Mouse (Mus musculus): ENCODE results near the gene Gm28048. TPM values are rescaled to one million over a fixed set of nuclear protein-coding genes. Genes with fewer than 3 reads are reported as not detected.

Gene Gm28048
- total and polyA plus RNA-seq, 2 experiments from 2014 or later, result 6.8 TPM; not detected in 1

DNA sequence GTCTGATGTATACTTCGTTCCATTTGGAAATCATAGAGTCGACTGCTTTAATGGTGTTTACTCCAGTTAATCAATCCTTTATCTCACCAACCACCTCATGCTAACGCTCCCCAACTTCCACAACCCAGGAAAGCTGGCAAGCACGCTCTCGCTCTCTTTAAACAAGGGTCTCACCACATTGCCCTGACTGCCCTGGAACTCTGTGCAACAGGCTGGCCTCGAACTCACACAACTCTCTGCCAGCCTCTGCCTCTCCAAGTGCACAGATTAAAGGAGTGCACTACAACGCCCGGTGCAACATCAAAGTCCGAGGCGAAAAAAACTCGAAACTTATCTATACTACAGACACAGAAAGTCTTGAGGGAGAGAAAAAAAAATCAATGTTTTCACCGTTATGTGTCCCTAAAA lies 343 bp downstream of the Gm28048 start:
- peak overlapping the region; percentile 95 for H3K27ac ChIP-seq (ENCODE audit: low read depth)
- no peaks in the 10 kb centered on the region for H3K9me3 ChIP-seq (replicated peaks; ENCODE audit: control insufficient read depth, low read length)
- TF ChIP-seq CTCF (IDR thresholded peaks at IDR 0.05; ENCODE audit: low read depth) (no peak), EP300 (IDR thresholded peaks at IDR 0.05; ENCODE audit: low read depth) (no peak)
- peak overlapping the region; percentile 79 for H3K4me2 ChIP-seq (ENCODE audit: low read depth, low read length)
- ATAC-seq (ENCODE audit: insufficient read depth, low read depth), result peak; percentile 25; the same call in 1 of the 2 replicates
- H3K36me3 ChIP-seq (replicated peaks; ENCODE audit: control insufficient read depth, insufficient read depth, low read length), result peaks cover 11% of the 10 kb centered on the region; the same call in 1 of the 2 replicates
- H3K4me3 ChIP-seq (ENCODE audit: low read depth, low read length), result peak overlapping the region; percentile 76
- no peaks in the 10 kb centered on the region for H3K27me3 ChIP-seq (ENCODE audit: control insufficient read depth, insufficient read depth, low read length)
- peaks cover 4% of the 10 kb centered on the region for H3K4me1 ChIP-seq (ENCODE audit: control insufficient read depth, insufficient read depth)
- DNase-seq (ENCODE audit: low spot score), result no peak
- 2% methylated on average over 12 of the region's 12 CpGs for WGBS
- H3K9ac ChIP-seq (replicated peaks; ENCODE audit: low read depth, low read length), result peak overlapping the region; percentile 73

DNA sequence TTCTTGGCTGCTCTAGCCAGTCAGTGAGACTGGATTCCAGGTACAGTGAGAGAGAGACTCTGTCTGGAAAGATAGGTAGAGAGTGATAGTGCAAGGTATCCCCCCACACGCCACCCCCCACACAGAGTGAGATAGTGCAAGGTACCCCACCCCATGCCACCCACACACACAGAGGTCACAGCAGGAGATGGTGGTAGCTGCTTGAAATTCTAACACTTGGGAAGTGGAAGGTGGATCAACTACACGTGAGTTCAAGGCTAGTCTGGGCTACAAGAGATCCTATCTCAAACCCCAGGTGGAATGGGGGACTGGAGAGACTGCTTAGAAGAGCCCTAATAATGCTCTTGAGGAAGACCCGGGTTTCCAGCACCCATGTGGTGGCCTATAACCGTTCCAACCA lies 849 bp downstream of the Gm28048 start:
- peak overlapping the region; percentile 79 for H3K4me2 ChIP-seq (ENCODE audit: low read depth, low read length)
- ATAC-seq (ENCODE audit: insufficient read depth, low read depth), result no peak
- no peaks in the 10 kb centered on the region for H3K9me3 ChIP-seq (replicated peaks; ENCODE audit: control insufficient read depth, low read length)
- H3K27ac ChIP-seq (ENCODE audit: low read depth), result no peak overlapping the region
- H3K4me1 ChIP-seq (ENCODE audit: control insufficient read depth, insufficient read depth), result peaks cover 4% of the 10 kb centered on the region
- H3K9ac ChIP-seq (replicated peaks; ENCODE audit: low read depth, low read length), result peak overlapping the region; percentile 73; the same call in 1 of the 2 replicates
- H3K27me3 ChIP-seq (ENCODE audit: control insufficient read depth, insufficient read depth, low read length), result no peaks in the 10 kb centered on the region
- DNase-seq (ENCODE audit: low spot score), result no peak
- WGBS, result 34% methylated on average over 4 of the region's 4 CpGs
- H3K4me3 ChIP-seq (ENCODE audit: low read depth, low read length), result peak overlapping the region; percentile 76
- no peak for TF ChIP-seq CTCF (IDR thresholded peaks at IDR 0.05; ENCODE audit: low read depth)
- TF ChIP-seq EP300 (IDR thresholded peaks at IDR 0.05; ENCODE audit: low read depth), result no peak
- H3K36me3 ChIP-seq (replicated peaks; ENCODE audit: control insufficient read depth, insufficient read depth, low read length), result peaks cover 11% of the 10 kb centered on the region; the same call in 1 of the 2 replicates

DNA sequence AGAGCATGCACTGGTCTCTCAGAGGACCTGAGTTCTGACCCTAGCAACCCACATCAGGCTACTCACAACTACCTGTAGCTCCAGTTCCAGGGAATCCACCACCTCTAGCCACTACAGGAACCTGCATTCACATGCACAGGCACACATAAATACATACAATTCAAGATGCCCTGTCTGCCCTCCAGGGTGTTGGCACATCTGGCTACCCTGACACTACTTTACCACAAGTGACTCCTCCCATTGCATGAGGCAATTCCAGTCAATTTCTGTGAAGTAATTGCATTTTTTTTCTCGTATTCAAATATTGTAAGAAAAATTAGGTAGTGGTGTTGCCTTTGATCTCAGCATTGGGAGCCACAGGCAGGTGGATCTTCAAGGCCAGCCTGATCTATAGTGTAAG lies 2.7 kb downstream of the Gm28048 start:
- TF ChIP-seq CTCF (IDR thresholded peaks at IDR 0.05; ENCODE audit: low read depth) (no peak), EP300 (IDR thresholded peaks at IDR 0.05; ENCODE audit: low read depth) (no peak)
- H3K27ac ChIP-seq (ENCODE audit: low read depth), result no peak overlapping the region
- ATAC-seq (ENCODE audit: insufficient read depth, low read depth), result no peak
- no peak overlapping the region for H3K9ac ChIP-seq (replicated peaks; ENCODE audit: low read depth, low read length)
- no peak overlapping the region for H3K4me2 ChIP-seq (ENCODE audit: low read depth, low read length)
- no peak overlapping the region for H3K4me3 ChIP-seq (ENCODE audit: low read depth, low read length)
- 85% methylated on average over 1 of the region's 1 CpGs for WGBS
- H3K36me3 ChIP-seq (replicated peaks; ENCODE audit: control insufficient read depth, insufficient read depth, low read length), result peaks cover 13% of the 10 kb centered on the region; the same call in 1 of the 2 replicates
- no peak for DNase-seq (ENCODE audit: low spot score)
- H3K9me3 ChIP-seq (replicated peaks; ENCODE audit: control insufficient read depth, low read length), result no peaks in the 10 kb centered on the region
- H3K4me1 ChIP-seq (ENCODE audit: control insufficient read depth, insufficient read depth), result peaks cover 12% of the 10 kb centered on the region
- H3K27me3 ChIP-seq (ENCODE audit: control insufficient read depth, insufficient read depth, low read length), result no peaks in the 10 kb centered on the region

DNA sequence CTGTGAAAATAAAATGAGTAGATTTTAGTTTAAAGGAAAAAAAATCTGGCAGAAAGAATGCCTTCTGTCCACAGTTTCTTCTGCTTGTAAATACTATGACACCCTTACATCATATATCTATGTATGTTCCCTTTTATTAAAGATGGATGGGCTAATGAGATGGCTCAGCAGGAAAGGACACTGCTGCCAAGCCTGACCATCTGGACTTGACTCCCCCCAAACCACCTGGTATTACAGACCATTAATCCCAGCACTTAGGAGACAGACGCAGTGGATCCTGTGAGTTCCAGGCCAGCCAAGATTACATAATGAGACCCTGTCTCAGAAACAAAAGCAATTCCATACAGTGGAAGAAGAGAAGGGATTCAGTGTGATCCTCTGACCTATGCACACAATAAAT lies 3.2 kb downstream of the Gm28048 start:
- TF ChIP-seq CTCF (IDR thresholded peaks at IDR 0.05; ENCODE audit: low read depth), result no peak
- no peak for TF ChIP-seq EP300 (IDR thresholded peaks at IDR 0.05; ENCODE audit: low read depth)
- peaks cover 14% of the 10 kb centered on the region for H3K4me1 ChIP-seq (ENCODE audit: control insufficient read depth, insufficient read depth)
- DNase-seq (ENCODE audit: low spot score) (no peak), ATAC-seq (ENCODE audit: insufficient read depth, low read depth) (no peak)
- no peaks in the 10 kb centered on the region for H3K9me3 ChIP-seq (replicated peaks; ENCODE audit: control insufficient read depth, low read length)
- no peak overlapping the region for H3K9ac ChIP-seq (replicated peaks; ENCODE audit: low read depth, low read length)
- H3K4me2 ChIP-seq (ENCODE audit: low read depth, low read length), result no peak overlapping the region
- H3K27me3 ChIP-seq (ENCODE audit: control insufficient read depth, insufficient read depth, low read length), result no peaks in the 10 kb centered on the region
- H3K27ac ChIP-seq (ENCODE audit: low read depth), result no peak overlapping the region
- peaks cover 18% of the 10 kb centered on the region for H3K36me3 ChIP-seq (replicated peaks; ENCODE audit: control insufficient read depth, insufficient read depth, low read length)
- 76% methylated on average over 1 of the region's 1 CpGs for WGBS
- H3K4me3 ChIP-seq (ENCODE audit: low read depth, low read length), result no peak overlapping the region

DNA sequence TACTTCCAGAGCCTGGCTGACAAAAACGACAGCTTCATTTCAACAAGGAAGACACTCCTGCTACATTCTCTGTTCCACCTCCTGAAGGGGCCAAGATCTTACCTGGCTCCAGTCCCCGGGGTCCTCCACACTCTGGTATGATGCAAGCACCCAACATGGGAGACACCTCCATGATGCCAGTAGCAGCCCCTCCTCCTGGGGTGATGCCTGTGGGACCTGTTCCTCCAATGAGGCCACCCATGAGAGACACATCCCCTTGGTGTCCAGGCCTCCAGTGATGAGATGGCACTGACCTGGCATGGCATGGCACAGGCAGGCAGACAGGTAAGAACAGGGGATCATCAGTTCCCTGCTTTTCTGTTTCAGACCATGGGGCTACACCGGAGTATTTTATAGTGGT lies 3.7 kb downstream of the Gm28048 start:
- ATAC-seq (ENCODE audit: insufficient read depth, low read depth), result no peak
- TF ChIP-seq CTCF (IDR thresholded peaks at IDR 0.05; ENCODE audit: low read depth), result no peak
- no peak for TF ChIP-seq EP300 (IDR thresholded peaks at IDR 0.05; ENCODE audit: low read depth)
- no peaks in the 10 kb centered on the region for H3K27me3 ChIP-seq (ENCODE audit: control insufficient read depth, insufficient read depth, low read length)
- 80% methylated on average over 3 of the region's 3 CpGs for WGBS
- H3K9me3 ChIP-seq (replicated peaks; ENCODE audit: control insufficient read depth, low read length), result no peaks in the 10 kb centered on the region
- DNase-seq (ENCODE audit: low spot score), result no peak
- H3K4me1 ChIP-seq (ENCODE audit: control insufficient read depth, insufficient read depth), result peaks cover 14% of the 10 kb centered on the region
- no peak overlapping the region for H3K4me3 ChIP-seq (ENCODE audit: low read depth, low read length)
- H3K9ac ChIP-seq (replicated peaks; ENCODE audit: low read depth, low read length), result no peak overlapping the region
- peaks cover 21% of the 10 kb centered on the region for H3K36me3 ChIP-seq (replicated peaks; ENCODE audit: control insufficient read depth, insufficient read depth, low read length)
- no peak overlapping the region for H3K4me2 ChIP-seq (ENCODE audit: low read depth, low read length)
- H3K27ac ChIP-seq (ENCODE audit: low read depth), result no peak overlapping the region

DNA sequence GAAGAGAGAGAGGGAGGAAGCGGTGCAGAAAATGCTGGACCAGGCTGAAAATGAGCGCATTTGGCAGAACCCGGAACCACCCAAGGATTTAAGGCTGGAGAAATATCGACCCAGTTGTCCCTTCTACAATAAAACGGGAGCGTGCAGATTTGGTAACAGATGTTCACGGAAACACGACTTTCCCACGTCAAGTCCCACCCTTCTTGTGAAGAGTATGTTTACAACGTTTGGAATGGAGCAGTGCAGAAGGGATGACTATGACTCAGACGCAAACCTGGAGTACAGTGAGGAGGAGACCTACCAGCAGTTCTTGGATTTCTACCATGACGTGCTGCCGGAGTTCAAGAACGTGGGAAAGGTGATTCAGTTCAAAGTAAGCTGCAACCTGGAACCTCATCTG lies 8.3 kb downstream of the Gm28048 start:
- H3K9me3 ChIP-seq (replicated peaks; ENCODE audit: control insufficient read depth, low read length), result no peaks in the 10 kb centered on the region
- H3K27ac ChIP-seq (ENCODE audit: low read depth), result peak overlapping the region; percentile 68
- H3K36me3 ChIP-seq (replicated peaks; ENCODE audit: control insufficient read depth, insufficient read depth, low read length), result peaks cover 17% of the 10 kb centered on the region; the same call in 1 of the 2 replicates
- TF ChIP-seq EP300 (IDR thresholded peaks at IDR 0.05; ENCODE audit: low read depth) (no peak), CTCF (IDR thresholded peaks at IDR 0.05; ENCODE audit: low read depth) (no peak)
- peak overlapping the region; percentile 67 for H3K9ac ChIP-seq (replicated peaks; ENCODE audit: low read depth, low read length)
- peak overlapping the region; percentile 62 for H3K4me3 ChIP-seq (ENCODE audit: low read depth, low read length)
- WGBS, result 53% methylated on average over 14 of the region's 14 CpGs
- DNase-seq (ENCODE audit: low spot score), result peak; percentile 54
- H3K4me1 ChIP-seq (ENCODE audit: control insufficient read depth, insufficient read depth), result peaks cover 10% of the 10 kb centered on the region; the same call in 1 of the 2 replicates
- peak overlapping the region; percentile 68 for H3K4me2 ChIP-seq (ENCODE audit: low read depth, low read length)
- no peaks in the 10 kb centered on the region for H3K27me3 ChIP-seq (ENCODE audit: control insufficient read depth, insufficient read depth, low read length)
- no peak; the same call in 1 of the 2 replicates for ATAC-seq (ENCODE audit: insufficient read depth, low read depth)
